Mouse (Mus musculus) stomach, postnatal 0 days (tissue): Measurements from ENCODE around the gene Lmo1.

Source experiments
- CTCF ChIP-seq: IDR thresholded peaks from 2 replicates; pipeline ENCODE4 v1.5.1; 2016; ENCODE audit warnings: antibody characterized with exemption, low read depth, mild to moderate bottlenecking, moderate library complexity
- EP300 ChIP-seq: optimal IDR thresholded peaks from 2 replicates; pipeline ENCODE3; 2016; ENCODE audit warnings: antibody characterized with exemption

DNA sequence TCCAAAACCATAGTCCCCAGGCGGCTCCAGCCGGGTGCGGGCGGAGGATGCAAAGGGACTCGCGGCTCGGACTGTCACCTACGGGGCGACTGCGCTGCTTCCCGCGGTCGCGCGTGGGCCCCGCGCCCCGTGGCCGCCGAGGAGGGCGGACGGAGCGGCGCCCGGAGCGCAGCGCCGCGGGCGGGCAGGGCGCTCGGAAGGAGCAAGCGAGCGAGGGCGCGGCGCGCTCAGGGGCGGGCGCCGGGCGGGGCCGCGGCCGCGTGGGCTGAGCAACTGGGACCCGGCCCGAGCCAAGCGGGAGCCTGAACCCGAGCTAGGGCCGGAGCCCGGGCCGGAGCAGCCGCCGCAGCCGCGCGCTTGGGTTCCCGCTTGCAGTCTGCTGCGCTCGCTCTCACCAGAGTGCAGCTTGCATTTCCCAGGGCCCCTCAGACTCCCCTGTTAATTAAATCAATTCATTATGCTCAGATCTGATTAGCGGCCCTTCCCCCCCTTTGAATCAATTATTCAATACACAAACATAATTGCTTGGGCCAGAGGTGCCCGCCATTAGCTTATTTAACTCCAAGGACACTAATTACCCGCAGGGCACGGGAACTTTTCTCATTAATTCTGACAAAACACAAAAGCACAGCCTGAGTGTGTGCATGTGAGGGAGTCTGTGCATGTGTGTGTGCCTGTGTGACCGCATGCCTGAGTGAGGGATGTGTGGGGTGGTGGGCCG is at the start of gene Lmo1:
- no peak for TF ChIP-seq CTCF
- TF ChIP-seq EP300: no peak
